8 mouse cellular contexts compared by ENCODE assay signal in genomic region chr2:180217587-180217986, GRCm38 (mm10). TPM values are rescaled to one million over a fixed set of nuclear protein-coding genes. Genes with fewer than 3 reads are reported as not detected.
A peak's percentile ranks its signal among the peaks of the same experiment; 100 is the strongest.
DNase-seq lines count a peak whose midpoint lies in the region; ATAC-seq lines count a peak whose summit lies in the region.

No protein-coding gene starts in this region.

- 0 out of 2 replicates have a peak, but pooled peaks cover 6% of the 10 kb centered on the region for H3K36me3 ChIP-seq in hindbrain, embryonic 10.5 days
- no peaks in the 10 kb centered on the region for H3K36me3 ChIP-seq in hindbrain, embryonic 11.5 days (ENCODE audit: control insufficient read depth, insufficient read depth, low read length)
- H3K36me3 ChIP-seq in hindbrain, embryonic 14.5 days (replicated peaks; ENCODE audit: control insufficient read depth, insufficient read depth): no peaks in the 10 kb centered on the region

- H3K4me3 ChIP-seq in hindbrain, embryonic 10.5 days: no peak overlapping the region
- H3K4me3 ChIP-seq in hindbrain, embryonic 11.5 days (ENCODE audit: low read depth, low read length): no peak overlapping the region
- no peak overlapping the region for H3K4me3 ChIP-seq in hindbrain, embryonic 14.5 days (replicated peaks; ENCODE audit: low read length)

- 88% methylated on average over 8 of the region's 8 CpGs for WGBS in hindbrain, embryonic 10.5 days
- 87% methylated on average over 8 of the region's 8 CpGs for WGBS in hindbrain, embryonic 11.5 days
- 94% methylated on average over 8 of the region's 8 CpGs for WGBS in hindbrain, embryonic 14.5 days

- no peaks in the 10 kb centered on the region for H3K9me3 ChIP-seq in hindbrain, embryonic 10.5 days
- H3K9me3 ChIP-seq in hindbrain, embryonic 11.5 days (ENCODE audit: control insufficient read depth, low read length): no peaks in the 10 kb centered on the region
- no peaks in the 10 kb centered on the region for H3K9me3 ChIP-seq in hindbrain, embryonic 14.5 days (ENCODE audit: control insufficient read depth, low read length)

- intact Hi-C loops in heart, postnatal 36 days (cut with DNase I): no loop called here

- H3K4me2 ChIP-seq in hindbrain, embryonic 11.5 days (replicated peaks; ENCODE audit: low read depth, low read length): no peak overlapping the region
- H3K4me2 ChIP-seq in hindbrain, embryonic 14.5 days (replicated peaks): no peak overlapping the region

- peaks cover 74% of the 10 kb centered on the region for H3K4me1 ChIP-seq in hindbrain, embryonic 10.5 days (replicated peaks)
- 0 out of 2 replicates have a peak, but pooled peaks cover 4% of the 10 kb centered on the region for H3K4me1 ChIP-seq in hindbrain, embryonic 11.5 days (replicated peaks; ENCODE audit: control insufficient read depth, insufficient read depth, low read length)
- no peaks in the 10 kb centered on the region; the same call in 1 of the 2 replicates for H3K4me1 ChIP-seq in hindbrain, embryonic 14.5 days (replicated peaks; ENCODE audit: control insufficient read depth, insufficient read depth, low read length)

- H3K27me3 ChIP-seq in hindbrain, embryonic 10.5 days (ENCODE audit: insufficient read depth, poor library complexity, severe bottlenecking): no peaks in the 10 kb centered on the region
- H3K27me3 ChIP-seq in hindbrain, embryonic 11.5 days (ENCODE audit: control insufficient read depth, insufficient read depth, low read length): no peaks in the 10 kb centered on the region
- no peaks in the 10 kb centered on the region for H3K27me3 ChIP-seq in hindbrain, embryonic 14.5 days (ENCODE audit: control insufficient read depth, insufficient read depth, low read length)

- no peak for DNase-seq in hindbrain, embryonic 10.5 days (ENCODE audit: low spot score)
- DNase-seq in hindbrain, embryonic 11.5 days (ENCODE audit: low spot score): no peak
- DNase-seq in 416B (ENCODE audit: low read depth): peak; percentile 42
- peak; percentile 68 to 76 for DNase-seq in cerebellum, postnatal 14 days
- peak; percentile 80 for DNase-seq in heart, postnatal 36 days
- peak; percentile 83 to 90 for DNase-seq in lung, postnatal 4 days
- DNase-seq in thymus, postnatal 10 days (ENCODE audit: low spot score in 2 of 2): no peak
- no peak for DNase-seq in hindbrain, embryonic 14.5 days (ENCODE audit: low spot score)

- no peak for ATAC-seq in hindbrain, embryonic 11.5 days (ENCODE audit: low FRiP score)
- ATAC-seq in hindbrain, embryonic 14.5 days (ENCODE audit: low FRiP score): no peak

- no peak overlapping the region for H3K9ac ChIP-seq in hindbrain, embryonic 11.5 days (ENCODE audit: low read depth, low read length)
- no peak overlapping the region for H3K9ac ChIP-seq in hindbrain, embryonic 14.5 days

- peak overlapping the region; percentile 77 for H3K27ac ChIP-seq in hindbrain, embryonic 10.5 days
- H3K27ac ChIP-seq in hindbrain, embryonic 11.5 days (ENCODE audit: low read depth, low read length): no peak overlapping the region
- H3K27ac ChIP-seq in hindbrain, embryonic 14.5 days: no peak overlapping the region

RNA-seq across cellular contexts. Expression of gene Lama5, which starts 8.1 kb away (rescaled TPM):
- 7.2 and 10.8 TPM in 2 replicates for polyA plus RNA-seq in hindbrain, embryonic 10.5 days (2016; fragmentation: Nextera tagmentation; extraction: Ambion mirVana)
- polyA plus RNA-seq in hindbrain, embryonic 11.5 days (2014; fragmentation: Nextera tagmentation; extraction: Ambion mirVana): 3.3 and 4.4 TPM in 2 replicates
- total RNA-seq in heart, postnatal 36 days (2021): 10 to 100 TPM; 70.7 to 76.3 TPM
- 2.6 and 2.9 TPM in 2 replicates for polyA plus RNA-seq in hindbrain, embryonic 14.5 days (2014; fragmentation: Nextera tagmentation; extraction: Ambion mirVana)

RNA-seq across cellular contexts. Expression of gene Rps21, which starts 39.6 kb away (rescaled TPM):
- 440 and 510 TPM in 2 replicates for polyA plus RNA-seq in hindbrain, embryonic 10.5 days (2016; fragmentation: Nextera tagmentation; extraction: Ambion mirVana)
- 432 and 442 TPM in 2 replicates for polyA plus RNA-seq in hindbrain, embryonic 11.5 days (2014; fragmentation: Nextera tagmentation; extraction: Ambion mirVana)
- 100 to 1,000 TPM; 500 to 574 TPM for total RNA-seq in heart, postnatal 36 days (2021)
- polyA plus RNA-seq in hindbrain, embryonic 14.5 days (2014; fragmentation: Nextera tagmentation; extraction: Ambion mirVana): 372 and 509 TPM in 2 replicates

RNA-seq across cellular contexts. Expression of gene Adrm1, which starts 46.3 kb away (rescaled TPM):
- polyA plus RNA-seq in hindbrain, embryonic 10.5 days (2016; fragmentation: Nextera tagmentation; extraction: Ambion mirVana): 278 and 297 TPM in 2 replicates
- polyA plus RNA-seq in hindbrain, embryonic 11.5 days (2014; fragmentation: Nextera tagmentation; extraction: Ambion mirVana): 174 and 183 TPM in 2 replicates
- 10 to 100 TPM; 86.6 to 89.7 TPM for total RNA-seq in heart, postnatal 36 days (2021)
- 148 and 149 TPM in 2 replicates for polyA plus RNA-seq in hindbrain, embryonic 14.5 days (2014; fragmentation: Nextera tagmentation; extraction: Ambion mirVana)

RNA-seq across cellular contexts. Expression of gene Cables2, which starts 55.7 kb away (rescaled TPM):
- 12.6 and 16.0 TPM in 2 replicates for polyA plus RNA-seq in hindbrain, embryonic 10.5 days (2016; fragmentation: Nextera tagmentation; extraction: Ambion mirVana)
- 14.0 and 16.8 TPM in 2 replicates for polyA plus RNA-seq in hindbrain, embryonic 11.5 days (2014; fragmentation: Nextera tagmentation; extraction: Ambion mirVana)
- 10 to 100 TPM; 11.2 to 13.5 TPM for total RNA-seq in heart, postnatal 36 days (2021)
- 40.6 and 40.9 TPM in 2 replicates for polyA plus RNA-seq in hindbrain, embryonic 14.5 days (2014; fragmentation: Nextera tagmentation; extraction: Ambion mirVana)

Comparison
In these comparisons a context has a peak if more than half of its experiments do, and no peak if none do; other contexts are left out.
1. DNase-seq: peak in 416B (single experiment), cerebellum, postnatal 14 days (2 of 2), heart, postnatal 36 days (2 of 2) and lung, postnatal 4 days (2 of 2); none in hindbrain, embryonic 10.5 days (single experiment), hindbrain, embryonic 11.5 days (single experiment), thymus, postnatal 10 days (0 of 2) and hindbrain, embryonic 14.5 days (single experiment).